8 mouse cellular contexts compared by ENCODE assay signal in the genomic region with DNA sequence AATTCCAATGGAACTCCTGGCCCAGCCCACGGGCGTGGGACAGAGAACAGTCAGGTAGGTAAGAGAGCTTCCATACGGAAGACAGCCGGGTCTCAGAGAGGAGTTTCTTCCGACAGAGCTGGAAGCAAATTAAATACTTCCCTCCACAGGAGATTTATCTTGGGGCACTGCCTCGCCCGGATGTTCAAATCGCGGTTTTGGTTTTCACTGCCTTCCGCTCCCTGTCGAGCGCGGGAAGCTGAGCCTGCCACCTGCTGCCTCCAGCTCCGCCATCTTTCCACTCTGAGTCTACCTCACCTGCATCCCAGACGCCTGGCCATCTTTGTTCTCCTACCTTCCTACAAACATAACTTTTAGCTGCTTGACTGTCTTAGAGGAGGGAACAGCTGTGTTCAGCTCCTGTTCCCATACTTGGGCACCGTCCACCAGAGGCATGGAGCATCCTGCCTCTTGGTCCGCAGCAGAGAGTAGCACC. TPM values are rescaled to one million over a fixed set of nuclear protein-coding genes. Genes with fewer than 3 reads are reported as not detected.
A peak's percentile ranks its signal among the peaks of the same experiment; 100 is the strongest.
DNase-seq lines count a peak whose midpoint lies in the region; ATAC-seq lines count a peak whose summit lies in the region.

No protein-coding gene starts in this region.

- H3K4me3 ChIP-seq in neural tube, embryonic 12.5 days = peak overlapping the region; percentile 97

- peaks cover 5% of the 10 kb centered on the region; the same call in 1 of the 2 replicates for H3K9me3 ChIP-seq in neural tube, embryonic 12.5 days

- peak overlapping the region; percentile 97 for H3K4me2 ChIP-seq in neural tube, embryonic 12.5 days (replicated peaks)

- WGBS in neural tube, embryonic 12.5 days = 7% methylated on average over 17 of the region's 17 CpGs

- H3K4me1 ChIP-seq in neural tube, embryonic 12.5 days = peaks cover 17% of the 10 kb centered on the region

- H3K27ac ChIP-seq in neural tube, embryonic 12.5 days = 0 out of 2 replicates have a peak overlapping the region, but pooled peaks have one; percentile 42

- H3K27me3 ChIP-seq in neural tube, embryonic 12.5 days (replicated peaks) = no peaks in the 10 kb centered on the region

- H3K9ac ChIP-seq in neural tube, embryonic 12.5 days = peak overlapping the region; percentile 96

- ATAC-seq in neural tube, embryonic 12.5 days (ENCODE audit: low FRiP score, low read depth) = peak; percentile 15

- H3K36me3 ChIP-seq in neural tube, embryonic 12.5 days = peaks cover 3% of the 10 kb centered on the region; the same call in 1 of the 2 replicates

- peak; percentile 29 for DNase-seq in ovary, postnatal 36 days (ENCODE audit: low spot score)
- DNase-seq in ovary, adult 18-20 months (ENCODE audit: low spot score) = no peak
- peak; percentile 33 for DNase-seq in cerebellum, adult 8-10 months
- peak; percentile 17 for DNase-seq in gastrocnemius, postnatal 25 days
- DNase-seq in kidney, adult 18-20 months = peak; percentile 52
- peak; percentile 46 to 58 for DNase-seq in lung, adult 18-20 months
- DNase-seq in testis, postnatal 14 days (ENCODE audit: low spot score) = peak; percentile 40

RNA-seq across cellular contexts. Expression of gene Atp13a3, which starts 16.5 kb away (rescaled TPM):
- total RNA-seq in gastrocnemius, postnatal 25 days (2021) = 10 to 100 TPM; 35.5 to 45.9 TPM
- 13.0 and 13.3 TPM in 2 replicates for polyA plus RNA-seq in neural tube, embryonic 12.5 days (2016; fragmentation: Nextera tagmentation; extraction: Ambion mirVana)
